18 mouse cellular contexts compared by ENCODE assay signal in the genomic region with DNA sequence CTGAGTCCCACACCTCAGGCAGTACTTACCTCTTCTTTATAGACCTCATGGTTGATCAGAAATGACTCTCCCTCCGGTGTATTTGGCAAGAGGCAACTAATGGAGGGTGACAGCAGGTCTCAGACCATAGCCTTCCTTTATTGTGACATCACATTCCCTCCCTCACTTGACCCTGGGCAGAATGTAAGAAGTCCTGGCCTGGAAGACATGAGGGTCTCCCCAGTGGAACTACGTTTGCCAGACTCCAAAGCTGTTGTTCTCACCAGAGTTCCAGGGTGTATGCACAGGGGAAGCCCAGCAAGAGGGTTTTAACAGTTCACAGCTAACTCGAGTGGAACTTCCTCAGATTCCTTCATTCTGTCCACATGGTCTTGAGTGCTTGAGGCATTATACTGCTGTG. TPM values are rescaled to one million over a fixed set of nuclear protein-coding genes. Genes with fewer than 3 reads are reported as not detected.
"Had no signal": no experiment of that assay in that cellular context is flagged by ENCODE, and none has a peak within 500 bp of the region (broad histone marks: within the 10 kb centered on the region; RNA-seq: fewer than 3 reads in every experiment).

Gene 2610528A11Rik, minus strand, starts transcription at position 101 of the 400 bp plus-strand sequence.

- H3K9ac ChIP-seq: kidney, embryonic 15.5 days; limb, embryonic 12.5 days; liver, embryonic 14.5 days; neural tube, embryonic 12.5 days had no signal

- H3K27ac ChIP-seq: kidney, embryonic 15.5 days; limb, embryonic 12.5 days; liver, embryonic 14.5 days; midbrain, embryonic 10.5 days; neural tube, embryonic 12.5 days had no signal

- H3K36me3 ChIP-seq: limb, embryonic 12.5 days; neural tube, embryonic 12.5 days had no signal

- H3K27me3 ChIP-seq: kidney, embryonic 15.5 days; limb, embryonic 12.5 days; neural tube, embryonic 12.5 days had no signal

- H3K9me3 ChIP-seq: kidney, embryonic 15.5 days; limb, embryonic 12.5 days; midbrain, embryonic 10.5 days; neural tube, embryonic 12.5 days had no signal

- DNase-seq: kidney, adult 2 months; kidney, postnatal 14 days; layer of hippocampus, postnatal 36 days; lung, adult 18-20 months; midbrain, embryonic 14.5 days; right cerebral cortex, postnatal 4 days; spleen, adult 18-20 months; thymus, adult 2 months; thymus, postnatal 25 days had no signal

- H3K4me2 ChIP-seq: kidney, embryonic 15.5 days; limb, embryonic 12.5 days; neural tube, embryonic 12.5 days had no signal

- H3K4me3 ChIP-seq: kidney, embryonic 15.5 days; limb, embryonic 12.5 days; midbrain, embryonic 10.5 days; neural tube, embryonic 12.5 days had no signal

- H3K4me1 ChIP-seq: midbrain, embryonic 10.5 days; neural tube, embryonic 12.5 days had no signal

RNA-seq across cellular contexts. Expression of gene 2610528A11Rik, which starts in this region (rescaled TPM):
- total RNA-seq: left cerebral cortex, postnatal 25 days; liver, adult 2 months; monocyte, adult 5-6 weeks; neutrophil, adult 5-6 weeks had no signal
- polyA plus RNA-seq: midbrain, embryonic 10.5 days; midbrain, embryonic 14.5 days had no signal
